Mouse (Mus musculus) ovary, postnatal 36 days (tissue): ENCODE data around the gene Cox8a.

Source experiments
- DNase-seq: peaks from one replicate; pipeline ENCODE4 v3.0.0; 2022; ENCODE audit warnings: low spot score, mixed read lengths

The Cox8a gene

DNA sequence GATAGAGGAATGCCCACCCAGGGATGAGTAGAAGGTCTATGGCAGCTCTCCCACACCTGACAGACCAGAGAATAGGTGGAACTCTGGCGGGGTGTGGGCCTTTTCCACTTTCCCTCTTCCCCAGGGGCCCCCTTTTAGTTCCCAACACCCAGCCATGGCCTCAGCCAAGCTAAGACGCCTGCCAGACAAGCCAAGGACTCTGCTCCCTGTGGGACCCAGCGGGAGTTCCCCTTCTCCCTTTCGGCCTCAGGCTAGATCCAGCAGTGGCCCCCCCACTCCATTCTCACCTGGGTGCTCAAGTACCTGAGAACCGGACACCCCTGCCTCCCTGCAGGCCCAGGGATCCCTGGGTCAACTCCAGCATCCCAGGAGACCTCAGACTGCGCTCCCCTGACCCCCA lies 4.8 kb upstream of the Cox8a start:
- no peak for DNase-seq

DNA sequence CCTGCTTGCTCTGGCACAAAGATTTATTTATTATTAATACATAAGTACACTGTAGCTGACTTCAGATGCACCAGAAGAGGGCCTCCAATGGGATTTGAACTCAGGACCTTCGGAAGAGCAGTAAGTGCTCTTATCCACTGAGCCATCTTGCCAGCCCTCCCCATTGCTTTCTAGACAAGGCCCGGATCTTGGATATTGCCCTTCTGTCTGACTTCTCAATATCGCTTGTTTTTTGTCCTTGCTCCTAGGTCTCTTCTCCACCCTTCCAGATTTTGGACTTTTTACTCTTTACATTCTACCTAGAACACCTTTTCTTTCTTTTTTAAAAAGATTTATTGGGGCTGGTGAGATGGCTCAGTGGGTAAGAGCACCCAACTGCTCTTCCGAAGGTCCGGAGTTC lies 1.3 kb upstream of the Cox8a start:
- DNase-seq: no peak

DNA sequence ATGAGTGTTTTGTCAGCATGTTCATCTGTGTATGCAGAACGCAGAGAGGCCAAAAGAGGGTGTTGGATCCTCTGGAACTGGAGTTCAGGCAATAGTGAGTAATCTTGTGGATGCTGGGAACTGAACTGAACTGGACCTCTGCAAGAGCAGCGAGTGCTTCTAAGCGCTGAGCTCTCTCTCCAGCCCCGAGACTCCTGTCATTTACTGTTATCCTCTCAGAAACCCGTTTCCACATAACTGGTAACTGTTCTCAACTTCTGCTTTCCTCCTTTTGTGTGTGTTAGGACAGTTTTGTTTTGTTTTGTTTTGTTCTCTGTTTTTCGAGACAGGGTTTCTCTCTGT lies 481 bp upstream of the Cox8a start:
- no peak for DNase-seq

DNA sequence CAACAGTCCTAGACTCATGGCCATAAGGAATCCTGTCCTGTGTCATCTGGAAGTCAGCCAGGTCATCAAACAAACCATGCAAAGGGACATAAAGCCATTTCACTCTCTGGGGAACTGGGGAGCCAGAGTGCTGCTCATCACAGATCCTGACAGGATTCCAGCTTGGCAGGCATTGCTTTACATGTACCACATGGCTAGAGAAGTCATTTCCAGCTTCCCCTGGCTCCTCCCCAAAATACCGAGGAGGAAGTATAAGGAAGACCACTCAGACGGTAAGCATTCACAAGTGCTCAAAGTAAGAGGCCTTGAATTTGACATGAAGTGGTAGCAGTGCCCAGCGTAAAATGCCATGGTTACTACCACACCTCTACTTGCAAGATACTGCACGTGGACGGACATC lies 2.9 kb downstream of the Cox8a start:
- no peak for DNase-seq

DNA sequence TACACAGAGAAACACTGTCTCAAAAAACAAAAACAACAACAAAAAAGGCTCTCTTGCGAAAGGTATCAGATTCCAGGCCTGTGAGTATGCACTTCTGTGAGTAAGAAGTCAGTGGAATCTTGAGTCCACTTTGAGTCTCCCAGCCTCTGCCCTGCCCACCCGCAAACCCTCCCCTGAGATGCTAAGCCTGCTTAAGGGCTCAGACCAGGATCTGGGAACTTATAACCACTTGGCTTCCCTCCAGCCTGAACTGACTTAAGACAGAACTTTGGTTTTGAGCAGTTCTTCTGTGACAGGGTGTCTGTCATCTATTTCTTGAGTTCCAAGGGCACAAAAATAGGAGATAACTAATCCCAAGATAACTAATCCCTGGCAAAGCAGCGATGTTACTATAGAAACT lies 4.4 kb downstream of the Cox8a start:
- no peak for DNase-seq

DNA sequence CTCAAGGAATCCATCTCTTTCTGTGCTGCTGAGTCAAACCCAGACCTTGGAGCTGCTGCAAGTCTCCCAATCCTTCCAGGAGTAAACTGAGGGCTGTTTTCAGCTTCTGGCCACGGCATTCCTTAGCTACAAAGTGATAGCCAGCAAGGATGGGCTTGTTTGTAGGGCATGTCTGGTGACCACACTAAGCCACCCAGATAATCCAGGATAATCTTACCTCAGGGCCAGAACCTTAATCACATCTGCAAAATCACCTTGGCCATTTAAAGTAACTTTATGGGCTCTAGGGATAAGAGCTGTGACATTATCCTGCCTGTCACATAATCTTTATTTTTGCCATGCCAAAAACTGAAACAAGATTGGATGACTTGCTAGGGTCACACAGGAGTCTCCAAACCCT lies 5.2 kb downstream of the Cox8a start:
- DNase-seq: no peak

DNA sequence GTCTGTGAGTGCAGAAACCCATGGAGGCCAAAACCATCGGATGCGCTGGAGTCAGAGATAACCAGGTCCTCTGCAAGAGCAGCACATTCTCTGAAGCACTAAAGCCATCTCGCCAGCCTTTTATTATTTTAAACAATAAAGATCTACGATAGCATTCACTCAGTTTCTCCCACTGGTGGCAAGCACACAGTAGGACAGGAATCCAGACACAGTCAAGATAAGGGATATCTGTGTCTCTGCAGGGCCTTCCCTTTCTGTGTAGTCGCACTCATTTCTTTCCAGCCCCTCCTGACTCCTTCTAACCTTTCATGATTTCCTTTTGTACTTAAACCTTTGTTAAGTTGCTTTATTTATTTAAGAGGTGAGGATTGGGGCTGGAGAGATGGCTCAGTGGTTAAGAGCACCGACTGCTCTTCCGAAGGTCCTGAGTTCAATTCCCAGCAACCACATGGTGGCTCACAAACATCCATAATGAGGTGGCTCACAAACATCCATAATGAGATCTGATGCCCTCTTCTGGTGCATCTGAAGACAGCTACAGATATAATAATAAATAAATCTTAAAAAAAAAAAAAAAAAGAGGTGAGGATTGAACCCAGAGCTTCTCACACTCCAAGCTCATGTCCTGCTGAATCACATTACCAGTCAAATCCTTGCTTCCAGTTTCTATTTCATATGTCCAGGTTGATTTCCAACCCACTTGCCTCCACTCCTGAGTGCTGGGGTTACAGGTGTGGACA lies 7.3 kb downstream of the Cox8a start:
- no peak for DNase-seq

DNA sequence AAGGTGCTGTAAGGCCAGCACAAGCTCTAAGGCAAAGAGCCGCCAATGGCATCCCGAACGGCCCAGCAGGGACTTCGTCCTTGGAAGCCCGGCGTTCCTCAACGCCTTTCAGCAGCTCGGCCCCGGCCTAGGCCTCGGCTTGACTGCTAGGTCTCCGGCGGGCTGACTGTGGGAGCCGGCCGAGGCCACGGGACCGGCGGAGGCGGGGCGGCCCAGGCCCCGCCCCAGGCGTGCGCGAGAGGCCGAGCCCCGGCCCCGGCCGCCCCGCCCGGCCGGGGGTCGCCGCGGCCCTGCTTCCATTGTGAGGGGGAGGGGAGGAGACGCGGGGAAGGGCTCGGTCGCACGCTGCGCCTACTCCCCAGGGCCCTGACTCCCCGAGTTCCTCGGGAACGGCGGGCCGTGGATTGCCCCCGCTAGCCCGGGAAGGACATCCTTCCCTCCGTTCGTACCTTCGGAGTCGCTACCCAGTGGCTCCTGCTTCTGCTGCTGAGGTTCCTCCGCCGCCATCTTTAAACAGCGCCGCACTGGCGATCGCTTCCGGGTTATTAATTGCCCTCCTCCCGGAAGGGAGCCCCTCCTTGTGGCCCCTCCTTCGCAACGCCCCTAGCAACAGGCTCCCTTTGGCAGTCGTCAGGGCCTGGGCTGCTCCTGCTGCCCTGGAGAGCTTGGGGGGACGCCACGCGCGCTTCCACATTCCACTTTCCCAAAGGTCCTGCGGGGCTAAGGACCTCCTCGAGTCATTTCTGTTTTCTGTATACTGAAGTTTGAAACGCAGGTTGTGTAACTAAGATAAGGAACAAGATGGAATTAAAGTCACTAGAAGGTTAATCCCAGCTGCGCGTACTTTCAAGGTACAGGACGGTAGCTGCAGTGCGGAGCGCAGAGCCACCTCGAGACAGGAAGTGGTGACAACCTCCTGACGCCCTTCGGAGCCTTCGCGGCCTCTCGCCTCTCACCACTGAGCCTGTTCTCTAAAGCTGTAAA lies 11.4 kb downstream of the Cox8a start, which contains the start of gene Otub1:
TSS of gene Otub1 (minus strand) at position 564 of the 984 bp plus-strand sequence.
- DNase-seq: peak; percentile 93

DNA sequence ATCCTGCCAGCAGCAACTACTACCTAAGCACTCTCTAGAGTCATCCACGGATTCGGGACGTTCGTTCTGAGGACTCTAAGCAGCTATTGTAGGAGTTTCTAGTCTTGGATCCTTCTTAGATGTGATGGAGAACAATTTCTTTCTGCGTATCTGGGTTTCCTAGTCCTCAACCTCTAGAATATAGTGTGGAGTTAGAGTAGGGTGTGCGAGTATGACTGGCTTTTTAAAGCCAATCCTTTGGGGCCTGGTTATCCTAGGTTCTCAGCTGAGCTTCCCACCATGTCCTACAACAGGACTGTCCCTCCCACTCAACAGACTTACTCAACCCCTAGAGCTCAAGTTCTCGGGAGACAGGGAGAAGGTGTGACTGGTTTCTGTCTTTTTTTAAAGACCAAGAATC lies 12.1 kb downstream of the Cox8a start:
- no peak for DNase-seq

DNA sequence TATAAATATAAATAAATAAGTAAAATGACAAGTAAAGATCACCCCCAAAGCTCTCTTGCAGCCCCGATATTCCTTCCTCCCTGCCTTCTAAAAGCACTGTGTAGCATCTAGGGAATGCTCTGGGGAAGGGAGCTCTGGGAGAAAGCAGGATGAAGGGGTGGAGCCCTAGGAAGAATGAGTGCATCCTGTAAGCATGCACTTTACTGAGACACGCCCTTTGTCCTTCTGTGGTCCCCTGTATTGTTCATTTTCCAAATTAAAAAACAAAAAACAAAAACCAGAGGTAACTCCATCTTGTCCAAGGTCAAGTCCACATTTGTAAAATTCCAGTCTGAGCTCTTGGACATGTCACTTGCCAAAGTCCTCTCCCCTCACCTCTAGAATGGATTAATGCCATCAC lies 12.5 kb downstream of the Cox8a start:
- no peak for DNase-seq

DNA sequence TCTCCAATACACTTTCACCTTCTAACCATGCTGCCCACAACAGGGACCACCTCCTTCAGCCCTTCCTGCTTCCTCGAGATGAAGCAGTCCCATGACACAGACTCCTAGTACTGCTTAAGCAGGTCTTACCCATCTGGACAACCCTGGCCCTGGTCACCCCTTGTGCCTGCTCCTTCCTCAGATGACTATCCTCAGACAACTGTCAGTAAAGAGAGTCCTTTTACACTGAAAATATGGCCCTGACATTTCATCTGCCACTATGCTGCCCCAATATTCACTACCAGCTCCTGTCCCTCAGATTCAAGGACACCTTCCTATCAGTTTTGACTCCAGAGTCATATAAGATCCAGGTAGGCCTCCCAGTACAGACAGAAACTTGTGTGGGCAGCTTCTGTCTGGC lies 17.0 kb downstream of the Cox8a start:
- DNase-seq: no peak

DNA sequence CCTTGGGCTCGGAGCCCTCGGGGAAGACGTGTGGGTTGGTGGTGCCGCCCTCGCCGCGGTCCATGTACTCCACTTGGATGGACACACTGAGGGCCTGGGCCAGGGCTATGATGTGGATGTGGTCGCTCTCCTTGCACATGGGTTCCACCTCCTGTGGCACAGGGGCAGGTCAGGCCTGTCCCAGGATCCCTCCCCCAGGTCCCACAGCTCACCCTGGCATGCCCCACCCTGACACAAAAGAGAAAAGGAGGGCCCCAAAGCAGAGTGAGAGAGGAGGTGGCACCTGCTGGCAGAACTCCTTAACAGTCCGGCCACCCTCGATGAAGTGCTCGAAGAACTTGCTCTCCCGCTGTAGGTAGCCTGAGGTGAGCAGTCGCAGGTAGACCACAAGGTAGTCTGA lies 18.3 kb downstream of the Cox8a start:
- no peak for DNase-seq

DNA sequence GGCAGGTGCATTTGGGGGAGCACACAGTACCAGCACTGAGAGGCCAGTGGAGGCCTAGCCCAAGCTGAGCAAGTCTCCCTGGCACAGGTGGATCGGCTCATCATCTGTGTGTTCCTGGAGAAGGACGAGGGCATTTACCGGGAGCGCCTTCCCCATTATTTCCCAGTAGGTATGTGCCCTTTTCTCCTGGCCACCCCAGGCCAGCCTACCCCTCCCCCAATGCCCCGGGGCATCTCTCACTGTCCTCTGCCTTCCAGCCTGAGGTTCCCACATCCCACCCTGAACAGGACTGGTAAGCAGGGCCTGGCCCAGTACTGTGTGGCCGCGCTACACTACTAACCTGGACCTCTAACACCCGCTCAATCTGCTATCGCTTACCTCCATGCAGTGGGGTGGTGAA lies 20.0 kb downstream of the Cox8a start:
- no peak for DNase-seq

DNA sequence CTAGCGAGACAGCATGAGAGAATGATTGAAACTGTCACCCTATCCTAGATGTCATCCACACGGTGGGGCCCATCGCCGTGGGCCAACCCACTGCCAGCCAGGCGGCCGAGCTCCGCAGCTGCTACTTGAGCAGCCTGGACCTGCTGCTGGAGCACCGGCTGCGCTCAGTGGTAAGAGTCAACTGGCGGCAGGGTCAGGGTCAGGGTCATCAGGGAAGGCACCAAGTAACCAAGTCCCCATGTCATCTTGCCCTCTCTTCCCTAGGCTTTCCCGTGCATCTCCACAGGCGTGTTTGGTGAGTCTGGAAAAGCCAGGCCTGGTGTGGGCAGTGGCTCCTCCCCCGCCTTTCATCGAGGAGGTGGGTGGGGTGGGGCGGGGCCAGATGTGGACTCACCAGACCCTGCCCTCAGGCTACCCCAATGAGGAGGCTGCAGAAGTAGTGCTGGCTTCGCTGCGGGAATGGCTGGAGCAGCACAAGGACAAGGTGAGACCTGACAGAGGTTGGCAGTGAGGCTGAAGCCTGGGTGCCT lies 20.6 kb downstream of the Cox8a start:
- DNase-seq: peak; percentile 32

DNA sequence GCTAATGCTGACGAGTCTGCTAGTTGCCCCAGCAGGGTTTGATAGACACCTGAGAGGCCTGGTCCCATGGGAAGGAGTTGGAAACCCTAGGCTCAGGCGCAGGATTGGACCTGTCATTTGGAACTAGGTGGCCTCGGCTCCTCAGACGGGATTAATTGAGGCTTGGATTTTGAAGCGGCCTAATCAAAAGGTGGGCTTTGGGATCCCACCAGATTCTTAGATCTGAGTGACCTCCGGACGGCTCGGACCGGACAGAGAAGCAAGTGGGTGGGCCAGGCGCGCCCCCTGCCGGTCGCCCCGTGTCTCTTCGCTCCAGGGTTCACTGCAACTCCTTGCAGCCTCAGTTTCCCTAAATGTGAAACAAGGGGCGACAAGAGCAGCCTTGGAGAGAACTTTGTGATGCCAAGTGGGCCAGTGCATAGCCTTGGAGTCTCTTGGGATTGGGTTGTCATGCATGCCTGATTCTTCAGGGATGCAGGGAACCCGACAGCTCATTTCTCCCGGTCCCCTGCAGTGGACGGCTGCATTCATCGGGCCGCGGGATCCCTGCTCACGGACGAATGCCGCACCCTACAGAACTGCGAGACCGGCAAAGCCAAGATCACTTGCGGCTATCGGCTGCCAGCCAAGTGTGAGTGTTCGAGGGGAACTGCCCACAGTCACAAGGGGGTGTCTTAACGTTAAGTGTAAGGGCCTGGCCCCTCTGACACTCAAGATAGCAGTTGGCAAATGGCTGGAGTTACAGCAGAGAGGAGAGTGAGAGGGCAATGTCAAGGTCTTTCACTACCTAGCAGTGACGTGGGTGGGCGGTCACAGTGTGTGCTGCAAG lies 21.3 kb downstream of the Cox8a start:
- peak; percentile 70 for DNase-seq

DNA sequence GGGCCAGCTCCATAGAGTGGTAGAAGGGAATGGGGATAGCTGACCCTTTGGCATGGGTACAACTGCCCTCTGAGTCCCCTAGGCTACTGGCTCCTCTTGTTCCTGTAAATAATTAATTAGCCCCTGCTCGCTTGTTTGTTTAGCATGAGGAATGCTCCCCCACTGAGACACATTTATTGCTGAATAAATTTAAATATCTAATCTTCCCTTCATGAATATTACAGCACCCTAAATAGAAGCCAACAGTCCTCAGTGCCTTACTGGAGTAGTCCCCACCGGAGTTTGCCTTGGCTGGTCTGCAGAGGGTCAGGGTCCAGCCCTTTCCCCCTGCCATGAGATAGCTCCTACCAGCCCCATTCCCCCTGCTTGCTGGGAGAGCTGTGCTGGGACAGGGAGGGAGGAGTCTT lies 24.9 kb downstream of the Cox8a start:
- no peak for DNase-seq

DNA sequence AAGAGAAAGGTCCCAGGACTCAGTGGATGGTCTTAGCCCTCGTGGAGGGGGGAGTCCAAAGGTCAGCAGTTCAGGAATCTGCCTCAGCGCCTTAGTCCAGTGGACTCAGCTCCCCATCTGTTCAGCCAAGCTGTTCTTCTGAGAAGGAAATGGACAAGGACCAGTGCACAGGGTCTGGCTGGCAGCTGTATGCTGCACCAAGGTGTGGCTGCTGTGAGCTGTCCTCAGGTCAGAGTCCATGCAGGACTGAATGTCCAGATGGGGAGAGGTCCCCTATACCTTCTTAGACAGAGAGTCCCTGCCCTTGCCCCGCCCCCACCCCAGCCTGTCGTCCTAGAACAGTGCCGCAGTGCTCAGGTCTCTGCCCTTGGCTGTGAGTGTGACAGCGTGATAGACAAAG lies 25.8 kb downstream of the Cox8a start:
- DNase-seq: no peak

DNA sequence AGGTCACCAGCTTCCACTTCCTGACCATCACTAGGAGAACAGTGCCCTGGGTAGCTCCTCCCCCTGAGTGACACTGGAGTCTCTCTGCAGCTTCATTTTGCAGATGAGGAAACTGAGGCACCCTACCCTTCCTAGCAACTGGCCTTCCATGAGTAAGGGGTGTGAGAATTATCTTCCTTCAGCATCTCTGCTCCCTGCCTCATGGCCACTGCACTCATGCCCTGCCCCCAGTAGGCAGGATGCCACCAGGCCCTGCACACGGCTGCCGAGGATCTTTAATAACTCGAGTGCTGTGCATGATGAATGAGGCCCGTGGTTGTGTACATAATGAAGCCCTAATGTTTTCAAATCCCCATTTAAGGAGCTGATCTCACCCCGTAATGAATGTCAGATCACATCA lies 26.4 kb downstream of the Cox8a start:
- no peak for DNase-seq

DNA sequence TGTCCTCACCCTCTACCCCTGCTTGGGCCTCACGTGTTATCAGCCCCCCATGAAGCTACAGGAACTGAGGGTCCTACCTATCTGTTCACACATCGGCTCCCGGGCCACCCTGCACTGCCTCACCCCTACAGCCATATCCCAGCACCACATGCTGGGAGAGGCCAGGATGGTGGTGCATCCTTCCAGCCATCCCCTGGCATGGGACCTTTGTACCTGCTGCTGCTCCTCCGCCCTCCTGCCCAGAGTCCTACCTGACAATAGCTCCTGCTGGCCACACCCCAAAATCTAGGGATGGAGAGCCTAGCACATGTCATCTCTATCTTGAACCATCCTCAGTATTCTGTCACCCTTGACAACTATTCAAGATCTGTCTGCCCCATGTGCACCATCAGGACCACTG lies 28.4 kb downstream of the Cox8a start:
- no peak for DNase-seq

DNA sequence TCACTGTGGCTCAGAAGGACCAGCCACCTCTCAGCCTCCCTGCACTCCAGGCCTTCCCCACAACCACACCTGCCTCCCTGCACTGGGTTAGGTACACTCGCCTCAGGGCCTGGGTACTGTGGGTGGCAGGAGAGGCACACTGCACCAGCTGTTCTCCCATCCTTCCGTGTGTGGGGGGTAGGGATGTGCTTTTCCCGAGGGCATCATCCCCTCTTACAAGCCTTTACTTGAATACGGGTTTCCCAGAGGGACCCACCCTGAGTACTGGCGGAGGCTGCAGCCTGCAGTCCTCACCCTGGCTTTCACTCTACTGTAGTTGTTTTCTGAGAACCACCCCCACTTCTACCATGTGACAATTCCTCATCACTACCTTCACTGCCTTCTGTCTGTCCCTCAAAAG lies 30.3 kb downstream of the Cox8a start:
- no peak for DNase-seq

DNA sequence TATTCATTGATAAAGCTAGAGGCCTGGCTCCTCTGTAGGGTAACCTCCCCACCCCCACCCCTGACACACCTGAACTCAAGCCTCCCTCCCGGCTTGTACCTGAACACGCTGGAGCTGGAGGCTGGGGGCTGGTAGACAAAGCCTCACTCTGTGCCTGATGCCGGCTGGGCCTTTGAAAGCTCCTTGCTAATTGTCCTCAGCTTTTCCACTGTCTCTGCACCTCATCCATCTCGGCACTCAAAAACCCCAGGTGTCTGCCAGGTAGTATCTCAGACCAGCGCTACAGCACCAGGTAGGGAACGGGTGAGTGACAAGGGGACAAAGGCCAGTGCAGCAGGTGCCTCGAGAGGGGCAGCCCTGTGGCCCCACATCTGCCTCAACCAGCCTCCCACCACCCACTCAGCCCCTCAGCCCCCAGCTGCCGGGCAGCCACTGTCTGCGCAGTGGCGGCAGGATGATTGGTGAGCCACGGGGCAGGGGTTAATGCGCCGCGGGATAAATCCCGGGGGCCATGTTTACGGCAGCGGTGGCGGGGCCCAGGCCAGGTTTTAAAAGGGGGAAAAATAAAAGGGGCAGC lies 31.6 kb downstream of the Cox8a start:
- DNase-seq: no peak

DNA sequence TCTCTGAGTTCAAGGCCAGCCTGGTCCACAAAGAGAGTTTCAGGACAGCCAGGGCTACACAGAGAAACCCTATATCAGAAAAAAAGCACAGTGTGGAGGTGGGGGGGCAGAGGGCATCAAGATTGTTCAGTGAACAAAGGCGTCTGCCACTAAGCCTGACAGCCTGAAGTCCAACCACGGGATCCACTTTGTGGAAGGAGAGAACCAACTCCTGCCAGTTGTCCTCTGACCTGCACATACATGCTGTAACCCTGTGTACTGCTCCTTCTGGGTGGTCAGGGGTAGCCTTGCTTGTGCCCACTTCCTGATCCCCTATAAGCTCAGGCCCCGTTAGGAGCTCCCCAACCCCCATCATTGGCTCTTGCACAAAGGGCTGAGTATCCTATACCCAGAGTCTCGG lies 32.4 kb downstream of the Cox8a start:
- no peak for DNase-seq
